Mouse (Mus musculus) liver, adult 10 weeks (tissue): Measurements from ENCODE around the gene Dnajc6. TPM values are rescaled to one million over a fixed set of nuclear protein-coding genes. Genes with fewer than 3 reads are reported as not detected.

Experiments used
- polyA plus RNA-seq: library from polyadenylated mRNA; stranded (reverse); fragments of 350-450 nt; fragmentation: Illumina TruSeq; extraction: RNeasy Lipid Tissue Mini Kit (QIAGEN cat#74804); gene quantifications from one replicate; pipeline ENCODE4 v1.2.3, GENCODE M21; 2014; ENCODE audit warnings: low read depth, low replicate concordance

Dnajc6 gene
- polyA plus RNA-seq = 0.08 TPM

GRCm38 (mm10) chr4:101496534-101497237 is at the start of gene Dnajc6:
Gene Dnajc6 (plus strand): TSS chr4:101496648.

GRCm38 (mm10) chr4:101647196-101647905 is 150.9 kb downstream of the Dnajc6 start, which contains the start of gene Leprot:
Gene Leprot (plus strand): TSS chr4:101647718.

Other genes starting within 250 kb of the Dnajc6 start
- gene Jak1, start 231.4 kb upstream of the Dnajc6 start, polyA plus RNA-seq = 54.9 TPM
- 27.1 TPM for gene Ak4, start 77.4 kb upstream of the Dnajc6 start, polyA plus RNA-seq
- 15.3 TPM for gene Leprot, start 151.1 kb downstream of the Dnajc6 start, polyA plus RNA-seq
- 8.4 TPM for gene Lepr, start 220.8 kb downstream of the Dnajc6 start, polyA plus RNA-seq